Mouse (Mus musculus) lung, embryonic 15.5 days (tissue): Measurements from ENCODE around the gene Gm9821. TPM values are rescaled to one million over a fixed set of nuclear protein-coding genes. Genes with fewer than 3 reads are reported as not detected.

ENCODE experiments used
- ATAC-seq: fragments of 200-750 bp; cut with Nextera tagmentation; 2 replicates; pipeline ENCODE4 v1.8.0; 2017; ENCODE audit warnings: moderate number of reproducible peaks, borderline replicate concordance; ENCODE audit not compliant: low FRiP score, low TSS enrichment; ENCODE audit errors: extremely low read depth
- H3K27ac ChIP-seq: fragments of 300-500 bp; sonication (generic); 2 replicates; pipeline ENCODE4 v1.5.1; 2015; ENCODE audit warnings: moderate library complexity, mild to moderate bottlenecking, inconsistent platforms
- H3K27me3 ChIP-seq: fragments of 300-500 bp; sonication (generic); 2 replicates; pipeline ENCODE4 v1.6.1; 2015; ENCODE audit warnings: inconsistent platforms
- H3K36me3 ChIP-seq: fragments of 300-500 bp; sonication (generic); 2 replicates; pipeline ENCODE4 v1.6.1; 2015; ENCODE audit warnings: inconsistent platforms
- H3K4me1 ChIP-seq: fragments of 300-500 bp; sonication (generic); 2 replicates; pipeline ENCODE4 v1.6.1; 2015; ENCODE audit warnings: inconsistent platforms
- H3K4me2 ChIP-seq: fragments of 300-500 bp; sonication (generic); 2 replicates; pipeline ENCODE4 v1.6.1; 2015; ENCODE audit warnings: inconsistent platforms, mild to moderate bottlenecking, moderate library complexity
- H3K4me3 ChIP-seq: fragments of 300-500 bp; sonication (generic); 2 replicates; pipeline ENCODE4 v1.5.1; 2015; ENCODE audit warnings: mild to moderate bottlenecking, inconsistent platforms
- H3K9ac ChIP-seq: fragments of 300-500 bp; sonication (generic); 2 replicates; pipeline ENCODE4 v1.6.1; 2015; ENCODE audit warnings: inconsistent platforms
- H3K9me3 ChIP-seq: fragments of 300-500 bp; sonication (generic); 2 replicates; pipeline ENCODE4 v1.6.1; 2016; ENCODE audit warnings: inconsistent platforms
- WGBS: fragments of 180-500 bp; shearing (Covaris S2); methylation state at CpG from one replicate; pipeline ENCODE4 v1.1.7; 2015; 5-methylcytosine and 5-hydroxymethylcytosine counted together
- polyA plus RNA-seq: library from polyadenylated mRNA; unstranded; fragments of >200 nt; fragmentation: Nextera tagmentation; extraction: Ambion mirVana; gene quantifications from 2 replicates; pipeline ENCODE4 v1.2.1, GENCODE M21; 2015

Gene Gm9821
- 0.35 and 0.75 TPM in 2 replicates for polyA plus RNA-seq

DNA sequence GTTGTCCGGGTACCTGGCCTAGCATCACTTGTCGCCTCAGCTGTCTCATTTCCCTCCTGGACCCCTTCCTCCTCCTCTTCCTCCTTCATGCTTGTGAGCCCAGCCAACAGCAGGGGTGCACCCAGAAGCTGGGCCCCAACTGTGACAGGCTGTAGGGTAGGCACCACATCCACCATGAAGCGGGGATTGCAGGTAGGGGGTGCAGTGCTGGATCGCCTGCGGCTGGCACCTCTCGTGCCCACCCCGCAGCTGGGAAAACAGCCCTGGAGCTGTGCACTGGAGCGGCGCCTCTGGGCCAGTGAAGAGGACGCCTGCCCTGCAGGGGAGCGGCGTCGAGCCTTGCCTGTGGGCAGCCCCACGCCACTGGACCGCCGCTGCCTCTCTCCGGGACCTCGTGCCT, at the start of gene Gm9821:
Gm9821 (plus strand) TSS at position 221 of the 400 bp plus-strand sequence.
- 91% methylated on average over 18 of the region's 18 CpGs for WGBS
- 0 out of 2 replicates have a peak within 1 kb of the TSS, but pooled peaks have one; percentile 10 for H3K9ac ChIP-seq
- no peak within 1 kb of the TSS for H3K4me3 ChIP-seq
- no peak within 1 kb of the TSS for H3K4me2 ChIP-seq
- peaks cover 11% of the 10 kb centered on the region for H3K36me3 ChIP-seq
- H3K4me1 ChIP-seq: peaks cover 46% of the 10 kb centered on the region
- no peaks in the 10 kb centered on the region for H3K27me3 ChIP-seq
- no peak for ATAC-seq
- H3K27ac ChIP-seq: no peak within 1 kb of the TSS
- no peaks in the 10 kb centered on the region for H3K9me3 ChIP-seq

DNA sequence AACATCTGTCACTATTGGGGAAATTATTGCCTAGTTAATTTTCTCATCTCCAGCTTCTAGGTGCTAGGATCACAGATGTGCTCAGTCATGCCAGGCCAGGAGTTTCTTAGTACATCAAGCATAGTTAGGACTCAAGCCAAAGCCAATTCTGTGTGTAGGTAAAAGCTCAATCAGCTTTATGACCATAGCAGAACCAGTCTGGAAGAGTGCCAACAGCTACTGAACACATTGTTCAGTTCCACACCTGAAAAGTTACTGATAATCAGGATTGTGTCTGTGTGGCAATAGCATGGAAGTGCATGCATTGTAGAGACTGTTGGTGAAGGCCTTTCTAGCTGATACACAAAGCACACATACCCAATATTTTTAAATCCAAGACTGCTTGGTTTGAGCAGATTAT, 47.5 kb upstream of the Gm9821 start:
- H3K27ac ChIP-seq: no peak overlapping the region
- H3K4me2 ChIP-seq: no peak overlapping the region
- H3K9ac ChIP-seq: no peak overlapping the region
- no peaks in the 10 kb centered on the region for H3K27me3 ChIP-seq
- no peaks in the 10 kb centered on the region for H3K9me3 ChIP-seq
- peaks cover 2% of the 10 kb centered on the region; the same call in 1 of the 2 replicates for H3K36me3 ChIP-seq
- no peak for ATAC-seq
- H3K4me3 ChIP-seq: no peak overlapping the region
- no peaks in the 10 kb centered on the region for H3K4me1 ChIP-seq

DNA sequence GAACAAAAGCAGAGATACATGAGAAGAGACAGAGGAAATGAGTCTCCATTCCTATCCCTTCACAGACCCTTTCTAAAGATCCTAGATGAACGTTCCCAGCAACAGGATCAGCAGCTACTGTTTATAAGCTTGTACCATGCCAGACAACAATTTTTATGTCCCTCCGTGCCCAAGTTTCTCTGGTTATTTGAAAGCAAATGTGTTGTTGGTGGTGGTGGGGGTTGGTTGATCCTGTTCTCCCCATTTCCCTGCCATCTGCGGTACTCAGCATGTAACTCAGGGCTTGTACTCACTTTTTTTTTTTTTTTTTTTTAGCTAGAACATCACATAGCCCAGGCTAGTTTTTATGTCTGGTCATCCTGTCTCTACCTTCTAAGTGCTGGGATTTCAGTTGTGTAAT, 46.4 kb upstream of the Gm9821 start:
- H3K9me3 ChIP-seq: no peaks in the 10 kb centered on the region
- no peak overlapping the region for H3K9ac ChIP-seq
- no peak for ATAC-seq
- H3K4me1 ChIP-seq: no peaks in the 10 kb centered on the region
- H3K27ac ChIP-seq: no peak overlapping the region
- H3K4me3 ChIP-seq: no peak overlapping the region
- H3K4me2 ChIP-seq: no peak overlapping the region
- H3K36me3 ChIP-seq: peaks cover 2% of the 10 kb centered on the region; the same call in 1 of the 2 replicates
- no peaks in the 10 kb centered on the region for H3K27me3 ChIP-seq
- 93% methylated on average over 3 of the region's 3 CpGs for WGBS

DNA sequence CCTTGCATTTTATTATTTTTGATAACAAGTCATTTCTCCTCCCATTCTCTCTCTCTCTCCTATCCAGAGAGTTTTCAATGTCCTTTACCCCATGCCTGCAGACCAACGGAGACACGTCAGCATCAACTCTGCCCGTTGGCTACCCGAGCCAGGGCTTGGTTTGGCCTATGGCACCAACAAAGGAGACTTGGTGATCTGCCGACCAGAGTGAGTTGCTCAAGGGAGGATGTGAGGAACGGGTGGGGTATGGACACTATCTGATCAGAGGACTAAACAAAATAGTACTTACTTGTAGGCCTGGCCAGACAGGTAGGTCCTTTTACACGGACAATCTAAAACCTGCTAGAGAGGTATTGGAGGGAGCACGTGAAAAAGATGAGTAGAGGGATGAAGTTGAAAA, 45.1 kb upstream of the Gm9821 start:
- no peak overlapping the region for H3K4me3 ChIP-seq
- H3K27me3 ChIP-seq: no peaks in the 10 kb centered on the region
- WGBS: 91% methylated on average over 8 of the region's 8 CpGs
- H3K9me3 ChIP-seq: no peaks in the 10 kb centered on the region
- no peak overlapping the region for H3K4me2 ChIP-seq
- H3K36me3 ChIP-seq: peaks cover 2% of the 10 kb centered on the region; the same call in 1 of the 2 replicates
- no peaks in the 10 kb centered on the region for H3K4me1 ChIP-seq
- ATAC-seq: no peak
- H3K27ac ChIP-seq: no peak overlapping the region
- no peak overlapping the region for H3K9ac ChIP-seq

DNA sequence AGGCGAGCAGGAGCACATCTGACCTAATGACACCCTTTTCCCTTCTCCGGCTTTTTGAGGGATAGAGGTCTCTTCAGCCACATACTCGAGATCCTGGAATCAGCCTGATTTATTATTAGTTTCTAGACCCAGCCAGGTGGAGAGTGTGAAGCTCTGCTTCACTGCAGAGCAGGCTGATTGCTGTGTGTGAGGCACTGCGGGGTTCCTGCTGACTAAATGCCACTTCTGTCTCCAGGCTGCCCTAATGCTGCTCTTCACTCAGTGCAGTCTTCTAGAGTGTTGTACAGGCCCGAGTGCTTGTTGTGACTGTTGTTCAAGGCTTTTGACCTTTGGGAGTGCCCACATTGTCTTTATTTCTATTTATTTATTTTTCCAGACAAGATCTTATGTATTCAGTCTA, 43.2 kb upstream of the Gm9821 start:
- peaks cover 5% of the 10 kb centered on the region; the same call in 1 of the 2 replicates for H3K36me3 ChIP-seq
- H3K4me3 ChIP-seq: no peak overlapping the region
- H3K4me2 ChIP-seq: no peak overlapping the region
- H3K27ac ChIP-seq: no peak overlapping the region
- no peaks in the 10 kb centered on the region for H3K9me3 ChIP-seq
- no peak for ATAC-seq
- H3K27me3 ChIP-seq: no peaks in the 10 kb centered on the region
- no peaks in the 10 kb centered on the region for H3K4me1 ChIP-seq
- 69% methylated on average over 5 of the region's 5 CpGs for WGBS
- H3K9ac ChIP-seq: no peak overlapping the region

DNA sequence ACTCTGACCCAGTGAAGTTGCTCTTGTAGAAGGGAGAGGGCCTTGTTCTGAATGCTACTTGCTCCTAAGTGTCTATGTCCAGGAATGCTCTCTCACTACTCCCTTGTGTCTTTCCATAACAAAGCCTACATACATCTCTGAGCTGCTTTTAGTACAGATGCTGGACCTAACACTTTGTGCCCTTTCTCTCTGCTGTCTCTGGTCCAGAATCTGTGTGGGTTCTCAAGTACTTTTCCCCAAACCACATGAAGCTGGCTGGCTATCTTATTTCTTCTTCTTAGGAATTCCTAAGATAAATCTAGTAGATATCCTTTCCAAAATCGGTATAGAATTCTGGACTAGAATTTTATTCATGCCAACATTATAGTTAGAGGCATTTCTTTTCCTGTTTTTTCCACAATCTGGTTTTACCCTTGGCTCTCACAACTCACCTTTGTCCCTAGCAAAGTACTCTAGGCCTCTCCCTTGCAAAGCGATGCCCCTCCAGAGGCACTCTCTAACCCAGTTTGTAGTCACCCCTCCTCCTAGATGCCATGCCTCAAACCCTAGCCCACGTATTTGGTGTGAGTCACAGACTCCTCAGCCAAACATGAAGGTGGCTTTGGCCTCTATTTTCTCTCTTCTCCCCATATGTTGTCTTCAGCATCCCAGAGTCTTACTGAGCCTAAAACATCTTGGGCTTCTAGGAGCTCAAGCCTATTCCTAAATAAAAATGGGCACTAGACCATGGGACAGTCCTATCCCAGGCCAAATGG, 42.2 kb upstream of the Gm9821 start:
- no peak for ATAC-seq
- Histone ChIP-seq H3K4me1 (no peaks in the 10 kb centered on the region), H3K9ac (no peak overlapping the region), H3K36me3 (0 out of 2 replicates have a peak, but pooled peaks cover 5% of the 10 kb centered on the region), H3K4me3 (no peak overlapping the region), H3K27ac (no peak overlapping the region), H3K27me3 (no peaks in the 10 kb centered on the region), H3K4me2 (no peak overlapping the region), H3K9me3 (no peaks in the 10 kb centered on the region)
- 80% methylated on average over 3 of the region's 3 CpGs for WGBS

DNA sequence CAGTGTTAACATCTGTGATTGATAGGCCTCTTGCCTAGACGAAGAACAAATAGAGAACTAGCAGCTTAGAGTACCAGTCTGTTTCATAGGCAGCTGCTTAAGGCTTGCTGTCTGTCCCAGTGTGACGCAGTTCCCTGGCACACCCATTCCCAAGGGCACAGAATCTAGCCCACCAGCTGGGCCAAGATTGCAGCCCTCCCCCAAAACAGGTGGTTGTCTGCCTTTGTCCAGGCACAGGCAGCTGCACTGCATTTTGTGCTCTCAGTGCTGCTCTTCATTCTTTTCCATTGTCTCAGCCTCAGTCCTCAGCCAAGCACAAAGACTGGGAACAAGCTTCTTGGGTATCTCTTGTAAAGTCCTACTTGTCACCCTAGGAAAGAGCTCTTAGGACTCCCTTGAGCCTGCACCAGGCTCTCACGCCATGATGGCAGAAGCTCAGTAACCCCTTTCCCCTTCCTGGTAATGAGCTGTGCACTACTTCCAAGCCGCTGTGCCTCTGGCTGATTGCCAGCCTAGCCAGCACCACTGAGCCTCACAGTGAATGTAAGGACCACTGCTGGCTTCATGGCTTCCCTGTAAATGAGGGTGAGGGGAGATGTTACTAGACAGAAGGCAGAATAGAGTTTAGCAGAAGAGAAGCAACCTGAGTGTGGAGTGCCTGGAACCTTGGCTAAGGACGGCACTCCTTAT, 40.7 kb upstream of the Gm9821 start:
- H3K9me3 ChIP-seq: no peaks in the 10 kb centered on the region
- H3K27ac ChIP-seq: no peak overlapping the region
- no peak overlapping the region for H3K4me2 ChIP-seq
- H3K4me3 ChIP-seq: no peak overlapping the region
- ATAC-seq: no peak
- whole genome bisulfite sequencing: 69% methylated on average over 5 of the region's 5 CpGs
- H3K4me1 ChIP-seq: no peaks in the 10 kb centered on the region
- H3K9ac ChIP-seq: no peak overlapping the region
- H3K27me3 ChIP-seq: no peaks in the 10 kb centered on the region
- H3K36me3 ChIP-seq: peaks cover 10% of the 10 kb centered on the region; the same call in 1 of the 2 replicates

DNA sequence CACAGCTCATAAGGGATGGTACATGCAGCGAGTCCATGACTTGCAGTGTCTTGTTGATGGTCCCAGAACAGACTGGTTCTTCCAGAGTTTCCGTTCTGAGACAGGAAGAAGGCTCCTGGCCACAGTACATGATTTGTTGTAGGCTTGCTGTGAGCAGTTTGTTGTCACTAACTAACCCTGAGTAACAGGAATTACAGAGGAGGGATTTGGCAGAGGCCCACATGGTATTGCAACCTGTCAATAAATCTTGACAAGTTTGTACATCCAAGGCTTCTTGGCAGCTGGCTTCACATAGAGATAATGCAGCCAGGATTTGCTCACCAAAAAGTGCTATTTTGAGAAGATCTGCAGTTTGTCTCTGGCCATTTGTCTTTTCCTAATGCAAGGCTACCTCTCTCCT, 39.4 kb upstream of the Gm9821 start:
- H3K4me2 ChIP-seq: no peak overlapping the region
- 90% methylated on average over 2 of the region's 2 CpGs for whole genome bisulfite sequencing
- H3K4me3 ChIP-seq: no peak overlapping the region
- H3K9me3 ChIP-seq: no peaks in the 10 kb centered on the region
- H3K27me3 ChIP-seq: no peaks in the 10 kb centered on the region
- no peak for ATAC-seq
- H3K9ac ChIP-seq: no peak overlapping the region
- H3K4me1 ChIP-seq: no peaks in the 10 kb centered on the region
- no peak overlapping the region for H3K27ac ChIP-seq
- H3K36me3 ChIP-seq: peaks cover 18% of the 10 kb centered on the region

DNA sequence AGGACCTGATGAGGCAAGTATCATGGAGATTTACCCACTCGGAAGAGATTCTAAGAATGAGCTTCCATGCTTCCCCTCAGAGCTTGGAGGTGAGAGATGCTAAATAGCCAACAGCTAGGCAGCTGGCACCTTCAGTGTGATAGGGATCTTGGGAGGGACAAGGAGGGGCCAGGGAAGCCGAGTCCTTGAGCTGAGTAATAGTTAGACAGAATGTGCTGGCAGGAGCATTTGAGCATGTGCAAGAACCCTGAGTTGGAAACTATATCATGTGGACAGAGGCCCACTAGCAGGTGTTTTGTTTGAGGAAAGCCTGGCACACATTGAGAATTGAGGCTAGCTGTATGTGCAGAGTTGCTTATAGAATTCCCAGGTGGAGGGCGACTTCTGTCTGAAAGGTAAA, 32.9 kb upstream of the Gm9821 start:
- Histone ChIP-seq H3K27me3 (no peaks in the 10 kb centered on the region), H3K4me1 (no peaks in the 10 kb centered on the region), H3K9ac (no peak overlapping the region), H3K36me3 (peaks cover 45% of the 10 kb centered on the region), H3K27ac (no peak overlapping the region), H3K4me3 (no peak overlapping the region), H3K4me2 (no peak overlapping the region), H3K9me3 (no peaks in the 10 kb centered on the region)
- 65% methylated on average over 3 of the region's 3 CpGs for WGBS
- no peak for ATAC-seq

DNA sequence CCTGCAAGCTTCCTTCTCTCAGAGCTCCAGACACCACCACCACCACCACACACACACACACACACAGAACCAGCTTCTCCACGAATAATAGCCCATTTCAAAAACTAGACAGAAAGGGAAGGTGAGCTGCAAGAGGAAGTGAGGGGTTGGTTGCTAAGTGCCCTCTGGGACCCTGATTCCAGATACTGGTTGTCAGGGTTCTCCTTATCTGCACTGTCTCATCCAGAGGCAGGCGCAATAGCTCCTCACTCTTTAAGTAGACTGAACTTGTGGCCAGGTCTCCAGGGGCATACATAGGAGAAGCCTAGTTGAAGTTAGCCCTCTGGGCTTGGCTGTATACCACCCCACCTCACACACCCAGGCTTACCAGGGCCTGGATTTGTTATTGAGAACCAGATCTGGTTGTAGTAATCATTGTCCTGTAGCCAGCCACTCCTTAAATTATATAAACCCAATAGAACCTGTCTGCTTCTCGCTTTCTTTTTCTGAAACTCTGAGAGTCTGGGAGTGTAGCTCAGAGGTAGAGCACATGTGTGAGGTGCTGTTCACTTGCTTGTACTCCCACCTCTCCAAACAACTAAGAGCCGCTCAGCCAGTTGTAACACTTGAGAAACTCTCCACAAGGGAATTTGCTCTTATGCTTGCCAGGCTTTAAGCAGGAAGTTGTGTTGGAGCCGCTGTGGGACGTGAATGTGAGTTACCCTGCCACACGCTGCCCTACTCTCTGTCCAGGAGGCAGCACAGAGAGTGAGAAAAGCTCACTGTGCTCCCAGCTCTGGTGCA, 32.0 kb upstream of the Gm9821 start:
- no peak overlapping the region for H3K9ac ChIP-seq
- H3K9me3 ChIP-seq: no peaks in the 10 kb centered on the region
- 72% methylated on average over 7 of the region's 7 CpGs for WGBS
- no peaks in the 10 kb centered on the region for H3K4me1 ChIP-seq
- no peak overlapping the region for H3K4me3 ChIP-seq
- peaks cover 50% of the 10 kb centered on the region for H3K36me3 ChIP-seq
- no peak overlapping the region for H3K27ac ChIP-seq
- no peak overlapping the region for H3K4me2 ChIP-seq
- ATAC-seq: no peak
- no peaks in the 10 kb centered on the region for H3K27me3 ChIP-seq

DNA sequence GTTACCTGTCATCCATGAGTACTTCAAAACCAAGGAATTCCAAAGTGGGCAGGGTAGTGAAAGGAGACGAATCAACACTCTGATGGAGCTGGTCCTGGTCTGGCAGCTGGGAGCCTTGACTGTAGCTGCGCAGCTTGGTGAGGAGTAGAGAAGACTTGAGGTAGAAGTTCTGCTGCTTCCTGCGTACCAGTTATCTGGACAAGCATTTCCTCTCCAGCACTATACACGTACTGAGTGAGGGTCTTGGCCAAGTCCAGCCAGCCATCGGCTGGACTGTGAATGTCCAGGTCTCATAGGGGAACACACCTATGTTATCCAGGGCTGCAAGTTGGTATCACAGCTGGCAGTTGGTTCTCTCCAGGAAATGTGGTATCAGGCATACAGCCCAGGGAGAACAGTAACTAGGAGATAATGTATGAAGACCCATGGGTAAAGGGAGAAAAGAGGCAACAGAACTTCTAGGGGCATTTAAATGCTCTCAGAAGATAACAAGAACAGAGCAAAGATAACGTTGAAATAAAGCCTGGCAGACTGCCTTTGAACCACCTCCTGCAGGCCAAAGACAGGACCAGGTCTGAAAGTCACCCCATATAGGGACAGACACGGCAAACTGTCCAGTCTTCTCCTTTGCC, 29.0 kb upstream of the Gm9821 start:
- peaks cover 35% of the 10 kb centered on the region for H3K36me3 ChIP-seq
- peaks cover 4% of the 10 kb centered on the region for H3K4me1 ChIP-seq
- 80% methylated on average over 7 of the region's 7 CpGs for WGBS

More for the DNA sequence above, 29.0 kb upstream of the Gm9821 start:
- Histone ChIP-seq H3K9ac (no peak overlapping the region), H3K4me2 (no peak overlapping the region), H3K27me3 (peaks cover 12% of the 10 kb centered on the region), H3K4me3 (no peak overlapping the region), H3K9me3 (no peaks in the 10 kb centered on the region), H3K27ac (no peak overlapping the region)
- ATAC-seq: no peak
